Mouse (Mus musculus) embryonic fibroblast, embryonic 13.5 days (primary cell): ENCODE data around the gene Pam16.

ENCODE experiments used
- CTCF ChIP-seq: IDR thresholded peaks from 2 replicates; pipeline ENCODE4 v1.5.1; 2011; ENCODE audit warnings: mild to moderate bottlenecking, control low read depth, low read length, moderate library complexity, borderline replicate concordance; ENCODE audit not compliant: insufficient read depth
- POLR2A ChIP-seq: IDR thresholded peaks from 2 replicates; pipeline ENCODE4 v1.6.1; 2011; ENCODE audit warnings: low read depth, mild to moderate bottlenecking, control low read depth, low read length, moderate library complexity

DNA sequence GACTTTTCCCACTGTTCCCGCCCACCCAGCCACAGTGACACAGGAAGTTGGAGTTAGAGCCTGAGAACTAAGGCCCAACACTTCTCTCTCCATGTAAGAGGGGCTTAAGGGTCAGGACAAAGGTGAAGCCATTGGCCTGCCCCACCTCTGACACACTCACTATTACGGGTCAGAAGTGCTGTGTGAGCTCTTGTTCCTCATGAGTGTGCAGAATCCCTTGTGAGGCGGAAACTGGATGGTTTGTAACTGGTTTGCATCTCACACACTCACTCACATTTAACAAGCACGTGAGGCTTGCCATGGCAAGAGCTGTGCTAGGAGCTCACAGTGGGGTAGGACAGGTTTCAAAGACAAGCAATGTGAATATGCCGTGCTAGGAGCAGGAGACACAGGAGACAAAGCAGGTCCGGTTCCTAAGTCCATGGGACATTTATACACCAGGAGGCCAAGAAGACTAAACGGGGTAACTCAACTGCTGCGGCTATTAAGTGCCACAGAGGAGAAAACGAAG, 31.8 kb upstream of the Pam16 start:
- TF ChIP-seq CTCF (no peak), POLR2A (no peak)
